Mouse (Mus musculus): ENCODE results near the gene Tnfsf14. TPM values are rescaled to one million over a fixed set of nuclear protein-coding genes. Genes with fewer than 3 reads are reported as not detected.

The Tnfsf14 gene
- total RNA-seq, 2 experiments from 2014 or later: not detected

- intact Hi-C loops (cut with DNase I; ENCODE audit: low total_unique reads): no loop called here
- DNase-seq: no peak
Observed at GRCm38 (mm10) chr17:57211501-57211900, 17.5 kb upstream of the Tnfsf14 start.

GRCm38 (mm10) chr17:57209330-57209729 is 15.4 kb upstream of the Tnfsf14 start:
- intact Hi-C loops (cut with DNase I; ENCODE audit: low total_unique reads): no loop called here

GRCm38 (mm10) chr17:57207938-57208337 is 14.0 kb upstream of the Tnfsf14 start:
- no peak for DNase-seq
- intact Hi-C loops (cut with DNase I; ENCODE audit: low total_unique reads): loop anchor here (2.0 kb wide), 1 partner anchor 75 kb away; no protein-coding TSS in a partner anchor

More at GRCm38 (mm10) chr17:57209330-57209729, 15.4 kb upstream of the Tnfsf14 start:
- DNase-seq: no peak

GRCm38 (mm10) chr17:57201841-57202724 is 8.1 kb upstream of the Tnfsf14 start:
- intact Hi-C loops (cut with DNase I; ENCODE audit: low total_unique reads): no loop called here
- no peak for DNase-seq

GRCm38 (mm10) chr17:57198252-57198651 is 4.3 kb upstream of the Tnfsf14 start:
- DNase-seq: no peak
- intact Hi-C loops (cut with DNase I; ENCODE audit: low total_unique reads): no loop called here

GRCm38 (mm10) chr17:57195326-57196010 is 1.5 kb upstream of the Tnfsf14 start:
- no peak for DNase-seq
- intact Hi-C loops (cut with DNase I; ENCODE audit: low total_unique reads): no loop called here

GRCm38 (mm10) chr17:57194771-57195170 is 794 bp upstream of the Tnfsf14 start:
- intact Hi-C loops (cut with DNase I; ENCODE audit: low total_unique reads): no loop called here

GRCm38 (mm10) chr17:57188510-57189192 is 5.3 kb downstream of the Tnfsf14 start:
- DNase-seq: no peak
- intact Hi-C loops (cut with DNase I; ENCODE audit: low total_unique reads): no loop called here

More at GRCm38 (mm10) chr17:57194771-57195170, 794 bp upstream of the Tnfsf14 start:
- no peak for DNase-seq

- no peak for DNase-seq
- intact Hi-C loops (cut with DNase I; ENCODE audit: low total_unique reads): no loop called here
Observed at GRCm38 (mm10) chr17:57185641-57186040, 8.3 kb downstream of the Tnfsf14 start.

- intact Hi-C loops (cut with DNase I; ENCODE audit: low total_unique reads): no loop called here
Observed at GRCm38 (mm10) chr17:57182871-57183270, 11.1 kb downstream of the Tnfsf14 start.

GRCm38 (mm10) chr17:57180363-57180762 is 13.6 kb downstream of the Tnfsf14 start:
- DNase-seq: no peak
- intact Hi-C loops (cut with DNase I; ENCODE audit: low total_unique reads): no loop called here

More at GRCm38 (mm10) chr17:57182871-57183270, 11.1 kb downstream of the Tnfsf14 start:
- no peak for DNase-seq

GRCm38 (mm10) chr17:57173351-57173750 is 20.6 kb downstream of the Tnfsf14 start:
- DNase-seq: no peak
- intact Hi-C loops (cut with DNase I; ENCODE audit: low total_unique reads): loop anchor here (2.0 to 10.0 kb wide), 2 partner anchors 39 to 369 kb away; no protein-coding TSS in a partner anchor

GRCm38 (mm10) chr17:57172378-57172777 is 21.6 kb downstream of the Tnfsf14 start:
- no peak for DNase-seq
- intact Hi-C loops (cut with DNase I; ENCODE audit: low total_unique reads): loop anchor here (2.0 to 10.0 kb wide), 2 partner anchors 40 to 368 kb away; no protein-coding TSS in a partner anchor

- intact Hi-C loops (cut with DNase I; ENCODE audit: low total_unique reads): loop anchor here (10.0 kb wide), 1 partner anchor 366 kb away; no protein-coding TSS in a partner anchor
- DNase-seq: no peak
Observed at GRCm38 (mm10) chr17:57170616-57171260, 23.2 kb downstream of the Tnfsf14 start.

- intact Hi-C loops (cut with DNase I; ENCODE audit: low total_unique reads): loop anchor here (5.0 kb wide), 2 partner anchors 70 to 170 kb away; partner anchors contain the start of gene Alkbh7
- peak; percentile 88 for DNase-seq
Observed at GRCm38 (mm10) chr17:57166800-57167791, 26.9 kb downstream of the Tnfsf14 start.

- DNase-seq: no peak
- intact Hi-C loops (cut with DNase I; ENCODE audit: low total_unique reads): no loop called here
Observed at GRCm38 (mm10) chr17:57153787-57154186, 40.2 kb downstream of the Tnfsf14 start.

GRCm38 (mm10) chr17:57153006-57153405 is 41.0 kb downstream of the Tnfsf14 start:
- DNase-seq: no peak
- intact Hi-C loops (cut with DNase I; ENCODE audit: low total_unique reads): no loop called here
